Mouse (Mus musculus) limb, embryonic 15.5 days (tissue): ENCODE data around the gene Abca12. TPM values are rescaled to one million over a fixed set of nuclear protein-coding genes. Genes with fewer than 3 reads are reported as not detected.

Experiments
- ATAC-seq: fragments of 200-750 bp; cut with Nextera tagmentation; 2 replicates; pipeline ENCODE4 v1.8.0; 2017; ENCODE audit warnings: low read depth, moderate TSS enrichment; ENCODE audit not compliant: insufficient number of reproducible peaks, low FRiP score, low TSS enrichment
- H3K27ac ChIP-seq: fragments of 300-500 bp; sonication (generic); 2 replicates; pipeline ENCODE4 v1.5.1; 2015; ENCODE audit warnings: moderate library complexity, mild to moderate bottlenecking, inconsistent platforms
- H3K27me3 ChIP-seq: fragments of 300-500 bp; sonication (generic); 2 replicates; pipeline ENCODE4 v1.6.1; 2015; ENCODE audit warnings: inconsistent platforms
- H3K36me3 ChIP-seq: fragments of 300-500 bp; sonication (generic); 2 replicates; pipeline ENCODE4 v1.6.1; 2015; ENCODE audit warnings: inconsistent platforms
- H3K4me1 ChIP-seq: fragments of 300-500 bp; sonication (generic); 2 replicates; pipeline ENCODE4 v1.6.1; 2015; ENCODE audit warnings: inconsistent platforms
- H3K4me2 ChIP-seq: fragments of 300-500 bp; sonication (generic); 2 replicates; pipeline ENCODE4 v1.6.1; 2015; ENCODE audit warnings: mild to moderate bottlenecking, inconsistent platforms
- H3K4me3 ChIP-seq: fragments of 300-500 bp; sonication (generic); 2 replicates; pipeline ENCODE4 v1.5.1; 2015; ENCODE audit warnings: mild to moderate bottlenecking, inconsistent platforms
- H3K9ac ChIP-seq: fragments of 300-500 bp; sonication (generic); 2 replicates; pipeline ENCODE4 v1.6.1; 2015; ENCODE audit warnings: inconsistent platforms
- H3K9me3 ChIP-seq: fragments of 300-500 bp; sonication (generic); 2 replicates; pipeline ENCODE4 v1.6.1; 2016; ENCODE audit warnings: inconsistent platforms
- WGBS: fragments of 180-500 bp; shearing (Covaris S2); methylation state at CpG from one replicate; pipeline ENCODE4 v1.1.7; 2015; 5-methylcytosine and 5-hydroxymethylcytosine counted together
- polyA plus RNA-seq: library from polyadenylated mRNA; unstranded; fragments of >200 nt; fragmentation: Nextera tagmentation; extraction: Ambion mirVana; gene quantifications from 2 replicates; pipeline ENCODE4 v1.2.1, GENCODE M21; 2015

Gene Abca12
- polyA plus RNA-seq, 1 experiment from 2014 or later, result 7.7 TPM

DNA sequence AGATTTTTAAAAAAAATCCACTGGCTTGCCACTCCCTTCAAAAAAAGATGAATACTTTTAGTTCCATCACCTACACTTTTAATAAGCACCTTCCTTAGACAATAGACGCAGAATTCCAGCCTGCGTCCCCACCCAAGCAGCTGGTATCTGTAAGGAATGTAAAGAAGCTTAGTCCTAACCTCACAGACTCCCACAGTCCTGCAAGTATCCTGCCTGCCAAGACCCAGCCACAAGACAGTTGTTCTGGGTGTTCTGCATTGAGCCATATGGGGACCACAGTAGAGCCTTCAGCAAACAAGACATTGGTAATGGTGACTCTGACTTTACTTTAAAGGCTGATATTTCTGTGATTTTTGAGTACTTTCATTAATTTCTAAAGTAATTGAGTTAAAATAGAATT lies 22.2 kb downstream of the Abca12 start:
- H3K4me3 ChIP-seq, result no peak overlapping the region
- no peak overlapping the region for H3K9ac ChIP-seq
- H3K4me1 ChIP-seq, result no peaks in the 10 kb centered on the region
- no peak overlapping the region for H3K27ac ChIP-seq
- no peaks in the 10 kb centered on the region for H3K9me3 ChIP-seq
- ATAC-seq, result no peak
- H3K36me3 ChIP-seq, result no peaks in the 10 kb centered on the region
- WGBS, result 82% methylated on average over 2 of the region's 2 CpGs
- no peaks in the 10 kb centered on the region for H3K27me3 ChIP-seq
- H3K4me2 ChIP-seq, result no peak overlapping the region

DNA sequence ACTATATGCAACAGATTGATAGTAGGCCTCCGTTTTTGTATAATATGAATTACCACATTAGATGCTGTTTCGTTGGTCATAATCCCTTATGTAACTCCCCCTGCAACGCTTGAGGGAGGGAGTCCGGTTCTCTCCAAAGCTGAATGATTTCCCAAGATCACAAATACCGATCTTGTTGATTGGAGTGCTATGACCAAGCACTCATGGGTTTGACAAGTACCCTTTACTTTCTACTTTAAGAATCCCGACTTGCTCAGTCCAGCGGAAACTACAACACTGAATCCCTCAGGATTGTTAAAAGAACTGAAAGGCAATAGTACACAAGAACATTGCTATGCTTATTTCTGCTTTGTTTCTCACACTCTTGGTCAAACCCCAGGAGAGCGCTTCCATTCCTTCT lies 28.1 kb downstream of the Abca12 start:
- ATAC-seq, result no peak
- Histone ChIP-seq H3K4me2 (no peak overlapping the region), H3K4me1 (no peaks in the 10 kb centered on the region), H3K9ac (no peak overlapping the region), H3K36me3 (no peaks in the 10 kb centered on the region), H3K27ac (no peak overlapping the region), H3K27me3 (no peaks in the 10 kb centered on the region), H3K4me3 (no peak overlapping the region), H3K9me3 (no peaks in the 10 kb centered on the region)
- 93% methylated on average over 8 of the region's 8 CpGs for WGBS

DNA sequence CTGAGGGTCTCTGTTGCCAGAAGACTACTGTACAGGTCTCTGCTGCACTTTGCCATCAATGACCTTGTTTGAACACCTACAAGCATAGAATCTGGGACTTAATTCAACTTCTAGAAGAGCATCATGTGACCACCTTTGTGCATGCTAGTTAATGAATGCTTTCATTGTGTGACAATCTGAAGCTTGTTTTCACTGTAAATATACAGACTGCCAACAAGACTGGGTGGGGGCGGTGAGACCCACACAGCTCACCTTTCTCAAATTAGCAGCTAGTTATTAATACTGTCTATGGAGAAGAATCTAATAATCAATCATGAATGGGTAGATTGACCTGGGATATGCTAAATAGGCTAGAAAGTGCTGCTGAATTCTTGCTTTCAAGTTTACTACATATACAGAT lies 30.6 kb downstream of the Abca12 start:
- H3K9me3 ChIP-seq, result no peaks in the 10 kb centered on the region
- H3K27me3 ChIP-seq, result no peaks in the 10 kb centered on the region
- ATAC-seq, result no peak
- no peak overlapping the region for H3K9ac ChIP-seq
- no peak overlapping the region for H3K4me2 ChIP-seq
- H3K4me3 ChIP-seq, result no peak overlapping the region
- H3K27ac ChIP-seq, result no peak overlapping the region
- H3K4me1 ChIP-seq, result no peaks in the 10 kb centered on the region
- H3K36me3 ChIP-seq, result no peaks in the 10 kb centered on the region
- WGBS, result 80% methylated on average over 1 of the region's 1 CpGs

DNA sequence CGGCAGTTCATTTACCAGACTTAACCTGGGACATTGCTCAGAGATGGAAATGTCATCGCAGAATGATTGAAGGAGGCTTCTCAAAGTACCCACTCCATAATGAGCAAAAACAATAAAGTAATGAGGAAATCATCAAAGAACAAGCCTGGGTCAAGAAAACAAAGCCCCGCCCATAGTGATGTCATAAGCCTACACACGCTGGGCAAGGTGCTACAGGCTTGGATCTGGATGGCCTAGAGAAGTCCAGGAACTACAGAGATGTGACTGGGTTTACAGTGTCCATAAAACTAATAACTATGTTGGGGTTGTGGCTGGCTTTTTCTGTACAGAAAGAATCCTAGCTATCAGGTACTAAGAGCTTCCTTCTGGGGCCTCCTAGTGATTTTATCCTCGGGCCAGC lies 41.6 kb downstream of the Abca12 start:
- Histone ChIP-seq H3K27ac (no peak overlapping the region), H3K4me1 (no peaks in the 10 kb centered on the region), H3K4me3 (no peak overlapping the region), H3K9me3 (no peaks in the 10 kb centered on the region), H3K4me2 (no peak overlapping the region), H3K27me3 (no peaks in the 10 kb centered on the region), H3K9ac (no peak overlapping the region), H3K36me3 (no peaks in the 10 kb centered on the region)
- no peak for ATAC-seq
- WGBS, result 81% methylated on average over 5 of the region's 5 CpGs

DNA sequence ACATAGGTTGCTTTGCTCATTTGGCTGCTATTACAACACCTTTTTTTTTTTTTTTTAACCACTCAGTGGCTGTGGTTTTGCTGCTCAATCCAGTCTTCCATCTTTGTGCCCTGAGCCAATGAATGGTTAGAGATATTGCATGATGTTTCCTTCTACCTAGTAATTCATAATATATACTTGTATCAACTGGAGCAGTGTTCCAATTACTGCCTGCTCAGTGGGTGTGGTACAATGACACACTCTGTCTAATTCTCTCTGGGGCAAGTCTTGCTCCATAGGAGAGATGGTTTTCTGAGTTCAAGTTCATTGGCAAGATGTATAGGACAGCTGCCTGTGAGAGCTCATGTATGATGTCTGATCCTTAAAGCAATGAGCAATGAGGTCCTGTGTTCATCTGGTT lies 44.4 kb downstream of the Abca12 start:
- no peak overlapping the region for H3K9ac ChIP-seq
- ATAC-seq, result no peak

DNA sequence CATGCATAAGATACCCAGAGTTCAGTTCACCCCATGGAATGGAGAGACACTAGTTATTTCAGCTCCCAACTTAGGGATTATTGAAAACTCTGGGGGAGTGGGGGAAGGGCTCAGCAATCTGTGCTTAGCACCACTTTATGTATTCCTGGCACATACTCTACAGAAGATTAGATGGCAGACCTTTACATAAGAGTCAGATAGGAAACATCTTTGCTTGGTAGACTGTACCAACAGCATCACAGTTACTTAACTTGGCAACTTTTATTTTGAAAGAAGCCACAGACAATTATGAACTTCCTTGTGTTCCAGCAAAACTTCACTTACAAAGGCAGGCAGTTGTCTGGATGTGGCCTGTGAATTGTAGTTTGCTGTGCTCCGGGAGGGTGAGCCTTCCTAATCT lies 46.9 kb downstream of the Abca12 start:
- Histone ChIP-seq H3K27ac (no peak overlapping the region), H3K27me3 (no peaks in the 10 kb centered on the region), H3K4me2 (no peak overlapping the region), H3K9me3 (no peaks in the 10 kb centered on the region), H3K4me1 (no peaks in the 10 kb centered on the region), H3K9ac (no peak overlapping the region), H3K4me3 (no peak overlapping the region), H3K36me3 (no peaks in the 10 kb centered on the region)
- 44% methylated on average over 1 of the region's 1 CpGs for WGBS
- no peak for ATAC-seq

More for the DNA sequence above, 44.4 kb downstream of the Abca12 start:
- H3K27me3 ChIP-seq, result no peaks in the 10 kb centered on the region
- no peaks in the 10 kb centered on the region for H3K9me3 ChIP-seq
- H3K27ac ChIP-seq, result no peak overlapping the region
- H3K36me3 ChIP-seq, result no peaks in the 10 kb centered on the region
- no peak overlapping the region for H3K4me3 ChIP-seq
- no peaks in the 10 kb centered on the region for H3K4me1 ChIP-seq
- H3K4me2 ChIP-seq, result no peak overlapping the region

DNA sequence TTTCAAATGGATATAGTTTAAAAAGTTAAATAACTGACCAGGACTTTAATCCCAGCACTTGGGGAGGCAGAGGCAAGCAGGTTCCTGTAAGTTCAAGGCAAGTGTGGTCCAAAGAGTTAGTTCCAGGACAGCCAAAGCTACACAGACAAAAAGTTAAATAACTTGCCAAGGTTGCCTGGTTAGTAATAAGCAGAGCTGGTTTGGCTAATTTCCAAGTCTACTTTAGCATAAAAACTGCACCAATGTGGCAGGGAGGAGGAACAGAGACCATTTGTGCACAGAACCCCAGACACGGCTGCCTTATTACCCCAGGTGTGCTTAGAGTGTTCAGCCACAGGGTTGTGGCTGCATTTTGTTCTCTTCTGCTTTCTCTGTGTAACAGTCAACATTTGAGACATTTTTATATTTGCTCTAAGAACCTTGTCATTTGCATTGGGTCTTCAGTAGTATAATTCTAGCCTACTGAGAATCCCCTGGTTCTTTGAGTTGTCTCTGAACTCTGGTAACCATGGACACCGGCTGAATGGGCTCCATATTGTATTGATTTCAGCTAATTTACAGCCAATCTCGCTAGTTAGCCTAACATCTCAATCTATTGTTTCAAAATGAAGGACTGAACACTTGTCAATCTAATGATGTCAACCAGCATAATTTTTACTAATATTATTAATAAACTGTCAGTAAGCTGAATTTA lies 71.7 kb downstream of the Abca12 start:
- no peaks in the 10 kb centered on the region for H3K4me1 ChIP-seq
- no peak overlapping the region for H3K9ac ChIP-seq
- no peak for ATAC-seq
- no peaks in the 10 kb centered on the region for H3K36me3 ChIP-seq
- no peaks in the 10 kb centered on the region for H3K27me3 ChIP-seq
- H3K4me3 ChIP-seq, result no peak overlapping the region
- H3K27ac ChIP-seq, result no peak overlapping the region
- no peak overlapping the region for H3K4me2 ChIP-seq
- H3K9me3 ChIP-seq, result no peaks in the 10 kb centered on the region
- WGBS, result 58% methylated on average over 3 of the region's 3 CpGs

DNA sequence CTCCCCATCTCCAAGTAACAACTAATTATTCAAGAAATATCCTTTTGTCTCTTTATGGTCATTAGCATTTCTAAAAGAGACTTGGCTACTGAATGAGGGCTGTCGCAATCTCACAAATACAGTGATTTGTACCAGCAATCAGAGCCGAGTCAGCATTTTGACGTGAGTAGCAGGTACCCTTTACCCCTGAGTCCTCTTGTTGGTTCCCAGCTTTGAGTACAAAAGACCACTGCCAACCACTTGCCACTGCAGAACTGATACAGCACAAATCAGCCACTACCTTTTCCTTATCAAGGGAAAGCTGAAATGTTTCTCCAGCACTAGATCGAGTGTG lies 72.5 kb downstream of the Abca12 start:
- no peaks in the 10 kb centered on the region for H3K27me3 ChIP-seq
- H3K4me3 ChIP-seq, result no peak overlapping the region
- ATAC-seq, result no peak
- no peaks in the 10 kb centered on the region for H3K36me3 ChIP-seq
- H3K4me2 ChIP-seq, result no peak overlapping the region
- no peaks in the 10 kb centered on the region for H3K4me1 ChIP-seq
- H3K27ac ChIP-seq, result no peak overlapping the region
- H3K9me3 ChIP-seq, result no peaks in the 10 kb centered on the region
- no peak overlapping the region for H3K9ac ChIP-seq
- WGBS, result 83% methylated on average over 4 of the region's 4 CpGs

DNA sequence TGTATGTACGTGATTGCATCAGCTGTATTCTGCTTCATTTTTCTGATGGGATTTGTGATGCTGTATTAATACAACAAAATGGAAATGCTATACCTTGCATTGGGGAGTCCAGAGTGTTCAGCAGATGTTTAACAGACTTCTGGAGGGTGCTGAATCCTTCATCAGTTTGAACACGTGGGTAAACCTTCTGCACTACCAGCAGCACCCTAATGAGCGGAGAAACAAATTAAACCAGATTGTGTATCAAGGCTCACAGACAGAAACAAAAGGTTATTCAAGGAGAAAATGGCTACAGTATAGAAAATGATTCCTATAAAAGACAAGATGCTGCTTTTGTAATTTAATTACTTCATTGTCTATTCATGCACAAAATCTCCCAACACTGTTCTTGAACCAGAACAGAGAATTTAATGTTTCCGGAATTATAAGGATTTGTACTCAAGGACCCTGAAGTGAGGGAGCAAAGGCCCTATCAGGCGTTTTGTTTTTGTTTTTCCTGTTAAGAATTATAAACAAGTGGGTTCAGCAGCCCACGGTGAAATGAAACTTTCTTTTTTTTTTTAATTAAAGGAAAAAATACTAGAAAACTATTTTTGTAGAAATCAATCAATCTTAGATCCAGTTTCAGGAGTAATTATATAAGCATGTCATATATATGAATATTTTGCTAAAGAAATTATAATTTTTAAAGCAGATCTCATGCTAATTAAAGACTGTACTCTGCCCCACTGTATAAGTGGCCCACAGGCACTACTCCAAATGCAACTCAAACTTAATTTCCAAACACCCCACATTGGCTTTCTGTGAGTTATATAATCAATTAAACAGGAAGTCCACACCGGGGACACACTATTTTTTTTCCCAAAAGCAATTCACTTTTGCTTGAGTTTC lies 73.1 kb downstream of the Abca12 start:
- no peaks in the 10 kb centered on the region for H3K9me3 ChIP-seq
- no peak overlapping the region for H3K4me3 ChIP-seq
- ATAC-seq, result no peak
- H3K36me3 ChIP-seq, result no peaks in the 10 kb centered on the region
- H3K27me3 ChIP-seq, result no peaks in the 10 kb centered on the region
- H3K4me1 ChIP-seq, result no peaks in the 10 kb centered on the region
- no peak overlapping the region for H3K9ac ChIP-seq
- 68% methylated on average over 7 of the region's 7 CpGs for WGBS
- H3K4me2 ChIP-seq, result no peak overlapping the region
- no peak overlapping the region for H3K27ac ChIP-seq

DNA sequence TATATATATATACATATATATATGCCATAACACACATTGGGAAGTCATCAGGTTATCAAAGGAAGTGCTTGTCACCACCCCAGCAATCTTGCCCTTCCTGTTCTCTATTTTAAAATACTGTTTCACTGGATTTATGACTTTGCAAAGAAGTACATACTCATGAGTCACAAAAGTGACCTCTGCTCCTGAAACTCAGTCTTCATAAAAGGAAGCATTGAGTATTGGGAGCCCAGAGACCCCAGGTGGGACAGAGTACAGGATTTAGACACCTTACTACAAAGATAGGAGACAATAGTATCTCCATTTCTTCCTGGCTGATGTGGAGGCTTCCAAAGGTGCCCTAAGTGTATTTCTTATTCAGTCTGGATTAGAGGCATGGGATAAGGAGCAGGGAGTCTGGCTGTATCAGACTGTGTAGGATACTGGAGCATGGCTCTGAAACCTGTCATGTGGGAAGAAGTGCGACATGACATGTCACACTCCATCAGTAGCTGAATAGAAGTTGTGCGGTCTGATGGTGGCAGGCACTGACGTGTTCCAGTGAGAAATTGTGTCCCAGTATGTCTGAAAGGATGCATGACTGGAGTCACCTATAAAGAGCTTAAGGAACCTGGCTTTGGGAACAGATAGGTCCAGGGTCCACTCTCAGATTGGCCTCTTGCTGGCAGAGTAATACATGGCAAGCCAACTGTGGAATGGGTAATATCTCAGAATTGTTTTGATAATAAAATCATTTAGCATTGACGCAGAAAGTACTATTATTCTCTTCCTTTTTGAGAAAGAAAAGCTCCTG lies 76.0 kb downstream of the Abca12 start:
- Histone ChIP-seq H3K9me3 (no peaks in the 10 kb centered on the region), H3K36me3 (no peaks in the 10 kb centered on the region), H3K27me3 (no peaks in the 10 kb centered on the region), H3K27ac (no peak overlapping the region), H3K4me3 (no peak overlapping the region), H3K4me2 (no peak overlapping the region), H3K4me1 (no peaks in the 10 kb centered on the region), H3K9ac (no peak overlapping the region)
- 88% methylated on average over 4 of the region's 4 CpGs for WGBS
- no peak for ATAC-seq

DNA sequence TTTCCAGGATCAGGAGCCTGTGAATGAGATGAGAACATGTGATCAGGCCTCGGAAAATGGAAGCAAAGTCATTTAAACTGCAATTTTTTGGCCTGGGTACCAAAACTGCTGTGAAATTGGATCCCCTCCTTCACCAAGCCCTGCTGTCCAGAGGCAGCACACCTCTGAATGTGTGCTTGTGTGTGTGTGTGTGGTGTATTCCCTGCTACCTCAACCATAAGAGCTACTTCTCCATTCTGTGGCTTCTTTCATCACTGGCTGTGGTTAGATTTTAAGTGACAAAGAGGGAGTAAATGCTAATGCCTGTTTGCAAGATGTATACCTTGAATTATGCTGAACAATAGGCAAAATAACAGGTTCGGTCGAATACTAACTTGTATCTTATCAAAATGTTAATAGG lies 84.4 kb downstream of the Abca12 start:
- H3K27ac ChIP-seq, result no peak overlapping the region
- no peak overlapping the region for H3K4me2 ChIP-seq
- H3K36me3 ChIP-seq, result no peaks in the 10 kb centered on the region
- H3K27me3 ChIP-seq, result no peaks in the 10 kb centered on the region
- no peaks in the 10 kb centered on the region for H3K9me3 ChIP-seq
- no peak overlapping the region for H3K9ac ChIP-seq
- no peak for ATAC-seq
- no peak overlapping the region for H3K4me3 ChIP-seq
- H3K4me1 ChIP-seq, result no peaks in the 10 kb centered on the region
- 69% methylated on average over 3 of the region's 3 CpGs for WGBS

DNA sequence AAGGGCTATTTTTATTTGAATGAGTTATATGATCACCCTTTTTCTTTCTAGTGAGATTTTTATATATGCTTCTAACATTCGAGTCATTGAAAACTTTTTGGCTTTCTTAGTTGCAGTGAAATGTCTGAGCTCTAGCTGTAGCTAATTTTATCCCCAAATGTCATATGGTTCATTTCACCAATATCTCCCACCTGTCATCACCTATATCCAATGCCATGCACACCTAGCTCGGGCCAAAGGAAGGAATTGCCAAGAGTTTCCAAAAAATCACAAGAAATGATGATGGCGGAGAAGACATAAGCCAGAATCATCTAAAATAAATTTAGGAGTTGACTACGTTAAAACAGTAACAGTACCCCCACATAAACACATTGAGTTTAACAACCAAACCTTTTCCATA lies 102.5 kb downstream of the Abca12 start:
- no peaks in the 10 kb centered on the region for H3K36me3 ChIP-seq
- no peaks in the 10 kb centered on the region for H3K27me3 ChIP-seq
- H3K27ac ChIP-seq, result no peak overlapping the region
- H3K4me2 ChIP-seq, result no peak overlapping the region
- H3K4me1 ChIP-seq, result no peaks in the 10 kb centered on the region
- H3K4me3 ChIP-seq, result no peak overlapping the region
- ATAC-seq, result no peak
- WGBS, result 73% methylated on average over 4 of the region's 4 CpGs
- H3K9ac ChIP-seq, result no peak overlapping the region
- no peaks in the 10 kb centered on the region for H3K9me3 ChIP-seq
